Mouse (Mus musculus) lung, postnatal 14 days (tissue): ENCODE results near the gene Tulp1.
"Not testable (repeated sequence)": the region's sequence is repeated elsewhere in the genome, so short reads cannot be mapped to it uniquely, and the experiment has no call there.

ENCODE experiments used
- DNase-seq: peaks from one replicate; pipeline ENCODE4 v3.0.0; 2021

The Tulp1 gene

DNA sequence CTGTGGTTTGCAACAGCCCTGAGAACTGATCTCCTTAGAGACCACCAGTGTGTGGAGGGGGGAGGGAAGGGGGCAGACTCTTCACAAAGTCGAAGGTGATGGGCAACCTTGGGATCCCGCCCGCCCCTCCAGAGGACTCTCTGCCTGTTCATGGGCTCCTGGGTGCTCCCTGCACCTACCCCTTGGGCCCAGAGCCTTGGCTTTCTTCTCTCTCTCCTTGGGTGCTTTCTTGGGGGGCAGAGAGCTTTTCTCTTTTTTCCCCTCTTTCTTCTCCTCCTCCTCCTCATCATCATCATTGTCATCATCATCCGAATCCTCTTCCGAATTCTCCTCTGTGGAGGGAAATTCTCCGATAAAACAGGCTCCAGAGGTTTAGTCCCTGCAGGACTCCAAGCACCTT lies 1.5 kb downstream of the Tulp1 start:
- no peak for DNase-seq

DNA sequence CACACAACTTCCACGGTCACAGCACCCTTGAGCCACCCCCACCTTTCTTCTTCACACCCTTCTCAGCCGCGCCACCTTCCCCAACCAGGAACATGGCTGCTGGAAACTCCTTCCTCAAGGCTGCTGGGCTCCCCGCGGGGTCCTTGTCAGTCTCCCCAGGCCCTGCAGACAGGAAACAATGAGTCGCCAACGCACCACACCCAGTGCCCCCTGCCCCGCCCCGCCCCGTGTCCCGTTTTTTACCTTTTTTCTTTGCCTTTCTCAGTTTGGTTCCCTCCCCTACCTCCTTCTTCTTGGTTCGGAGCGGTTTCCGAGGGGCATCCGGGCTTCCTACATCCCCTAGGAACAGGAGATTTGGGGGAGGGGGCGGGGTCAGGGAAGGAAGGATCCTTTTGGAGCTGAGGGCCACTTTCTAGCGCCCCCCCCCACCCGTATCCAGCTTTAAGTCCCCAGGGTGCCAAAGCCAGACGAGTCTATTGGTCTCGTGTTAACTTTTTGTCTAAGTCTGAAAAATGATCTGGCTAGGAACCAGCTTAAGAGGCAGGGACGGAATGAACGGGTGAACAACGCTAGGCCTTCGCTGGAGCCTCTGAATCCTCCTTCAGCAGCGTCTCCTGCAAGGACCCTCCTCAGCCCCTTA lies 2.2 kb downstream of the Tulp1 start:
- no peak for DNase-seq

DNA sequence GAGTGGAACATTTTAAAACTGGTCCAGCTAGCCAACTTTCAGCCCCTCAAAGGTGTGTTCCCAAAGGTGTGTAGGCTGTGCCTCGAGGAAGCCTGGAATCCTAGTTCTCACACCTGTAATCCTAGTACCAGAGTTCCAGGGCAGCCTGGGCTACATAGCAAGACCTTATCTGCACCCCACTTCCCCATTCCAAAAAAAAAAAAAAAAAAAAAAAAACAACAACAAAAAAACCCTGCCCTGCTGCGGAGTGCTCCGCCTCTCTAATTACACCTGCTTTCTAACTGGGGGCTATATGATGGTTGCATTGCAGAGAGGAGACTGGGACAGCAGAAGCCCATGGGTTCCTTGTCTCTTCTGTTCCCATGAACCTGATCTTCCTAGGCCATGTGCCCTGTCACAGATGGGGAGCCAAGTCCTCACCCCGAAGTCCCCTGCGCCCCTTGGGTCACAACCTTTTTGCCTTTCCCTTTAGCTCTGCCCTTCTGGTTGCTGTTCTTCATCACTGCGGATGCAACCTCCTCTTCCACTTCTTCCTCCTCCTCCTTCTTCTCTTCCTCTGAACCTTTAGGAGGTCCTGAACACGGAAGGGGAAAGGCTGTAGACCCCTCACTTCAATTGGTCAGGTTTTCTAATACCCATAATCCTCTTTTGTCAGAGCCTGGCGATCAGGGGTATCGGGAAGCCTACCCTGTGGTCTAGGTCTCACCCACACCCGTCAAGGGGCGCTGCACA lies 2.9 kb downstream of the Tulp1 start:
- DNase-seq = no peak

DNA sequence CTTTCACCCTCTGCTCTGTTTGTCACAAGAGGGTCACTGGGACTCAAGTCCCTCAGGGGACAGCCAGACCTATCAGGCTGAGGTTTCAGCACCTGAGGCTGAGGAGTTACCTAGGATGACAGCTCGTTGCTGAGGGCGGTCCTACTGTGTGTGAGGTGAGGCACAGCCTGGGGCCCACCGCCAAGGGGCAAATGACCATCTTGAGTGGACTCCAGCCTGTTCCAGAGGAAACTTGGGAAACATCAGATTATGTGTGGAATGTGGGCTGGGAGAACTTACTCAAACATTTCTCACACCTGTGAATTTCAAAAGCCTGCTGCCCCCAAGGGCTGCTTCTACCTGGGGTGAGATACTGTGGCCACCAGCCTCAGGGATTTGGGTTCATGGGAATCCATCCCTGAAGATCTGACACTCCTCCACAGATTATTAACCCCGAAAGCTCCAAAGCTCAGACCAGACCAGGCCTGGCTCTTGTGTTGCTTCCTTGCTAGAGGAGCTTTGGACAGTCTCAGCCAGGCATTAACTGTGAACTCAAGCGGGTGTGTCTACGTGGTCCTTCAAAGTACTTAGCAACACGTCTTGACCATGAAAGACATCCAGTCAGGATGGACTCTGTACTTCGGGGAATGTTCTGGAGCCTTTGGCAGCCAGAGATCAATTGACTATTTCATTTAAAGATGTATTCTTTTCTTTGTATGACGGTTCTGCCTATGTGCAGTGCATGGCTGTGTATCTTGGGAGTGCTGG lies 4.3 kb downstream of the Tulp1 start:
- DNase-seq = peak; percentile 30

DNA sequence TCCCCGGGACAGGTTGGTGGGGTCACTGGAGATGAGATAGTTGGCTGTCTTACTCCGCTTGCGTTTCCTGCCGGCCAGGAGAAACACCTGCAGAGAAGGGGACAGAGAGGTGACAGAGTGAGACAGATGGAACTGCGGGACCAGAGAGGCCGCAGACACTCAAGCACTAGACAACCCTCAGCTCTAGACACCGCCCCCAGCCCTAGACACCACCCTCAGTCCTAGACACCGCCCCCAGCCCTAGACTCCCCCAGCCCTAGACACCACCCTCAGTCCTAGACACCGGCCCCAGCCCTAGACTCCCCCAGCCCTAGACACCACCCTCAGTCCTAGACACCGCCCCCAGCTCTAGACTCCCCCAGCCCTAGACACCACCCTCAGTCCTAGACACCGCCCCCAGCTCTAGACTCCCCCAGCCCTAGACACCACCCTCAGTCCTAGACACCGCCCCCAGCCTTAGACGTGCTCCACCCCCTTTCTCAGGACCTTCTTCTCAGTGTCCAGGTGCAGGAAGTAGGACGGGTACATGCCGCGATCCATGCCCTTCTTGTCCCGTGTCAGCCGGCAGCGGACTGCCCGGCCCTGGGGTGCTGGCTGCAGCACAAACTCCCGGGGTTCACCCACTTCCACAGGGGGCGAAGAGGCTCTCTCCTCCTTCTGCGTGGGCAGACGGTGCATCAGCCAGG lies 6.3 kb downstream of the Tulp1 start:
- DNase-seq = not testable (repeated sequence)

DNA sequence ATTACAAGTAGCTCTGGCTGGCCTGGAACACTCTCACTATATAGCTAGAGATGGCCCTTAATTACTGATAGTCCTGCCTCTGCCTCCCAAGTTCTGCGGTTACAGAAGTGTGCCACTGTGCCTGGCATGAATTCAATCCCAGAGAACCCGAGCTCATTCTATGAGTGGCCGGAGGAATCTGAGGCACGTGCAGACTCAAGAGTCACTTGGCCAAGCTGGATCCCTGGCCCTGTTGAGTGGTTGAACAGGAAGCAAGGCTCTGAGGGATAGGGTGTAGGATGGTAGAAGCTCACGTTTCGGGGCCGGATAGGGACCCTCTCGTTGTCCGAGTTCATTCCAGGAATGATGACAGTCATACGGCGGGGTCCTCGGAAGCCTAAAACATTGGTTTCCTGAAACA lies 9.2 kb downstream of the Tulp1 start:
- peak; percentile 71 for DNase-seq

DNA sequence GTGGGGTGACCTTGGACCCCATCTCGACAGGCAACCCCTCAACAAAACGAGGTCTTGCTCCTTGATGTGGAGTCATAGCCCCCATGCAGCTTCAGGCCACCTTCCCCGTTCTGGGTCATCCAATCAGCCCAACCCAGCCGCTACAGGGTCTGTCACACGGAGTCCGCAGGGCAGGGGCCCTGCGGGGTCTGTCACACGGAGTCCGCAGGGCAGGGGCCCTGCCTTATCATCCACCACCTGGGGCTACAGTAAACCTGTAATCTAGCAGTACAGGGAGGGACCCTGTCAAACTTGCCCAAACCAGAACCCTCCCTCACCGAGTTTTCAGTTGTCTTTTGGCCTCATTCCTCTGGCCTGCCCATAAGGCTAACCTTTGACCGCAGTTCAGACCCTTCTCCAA lies 13.0 kb downstream of the Tulp1 start:
- DNase-seq = no peak

DNA sequence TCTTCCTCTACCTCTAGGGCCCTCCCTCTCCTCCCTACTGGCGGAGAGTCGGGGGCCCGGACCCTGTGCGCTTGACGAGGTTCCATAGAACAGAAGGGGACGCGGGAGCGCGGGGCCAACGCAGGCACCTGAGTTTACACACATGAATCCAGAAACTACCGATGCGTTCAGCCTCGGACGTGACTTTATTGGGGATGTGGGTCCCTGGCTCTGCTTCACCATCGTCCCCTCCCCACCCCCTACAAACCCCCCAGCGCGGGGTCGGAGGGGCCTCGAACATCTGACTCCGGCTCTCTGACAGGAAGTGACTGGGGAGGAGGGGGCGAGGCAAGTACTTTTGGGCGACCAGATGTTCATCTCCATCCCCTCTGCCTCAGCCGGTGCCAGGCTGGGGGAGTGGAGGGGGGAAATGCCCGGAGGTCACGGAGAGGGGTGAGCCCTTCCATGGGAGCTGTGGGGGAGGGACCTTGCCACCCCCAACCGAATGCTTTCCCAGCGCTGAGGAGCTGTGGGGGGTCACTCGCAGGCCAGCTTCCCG lies 13.6 kb downstream of the Tulp1 start:
- no peak for DNase-seq

DNA sequence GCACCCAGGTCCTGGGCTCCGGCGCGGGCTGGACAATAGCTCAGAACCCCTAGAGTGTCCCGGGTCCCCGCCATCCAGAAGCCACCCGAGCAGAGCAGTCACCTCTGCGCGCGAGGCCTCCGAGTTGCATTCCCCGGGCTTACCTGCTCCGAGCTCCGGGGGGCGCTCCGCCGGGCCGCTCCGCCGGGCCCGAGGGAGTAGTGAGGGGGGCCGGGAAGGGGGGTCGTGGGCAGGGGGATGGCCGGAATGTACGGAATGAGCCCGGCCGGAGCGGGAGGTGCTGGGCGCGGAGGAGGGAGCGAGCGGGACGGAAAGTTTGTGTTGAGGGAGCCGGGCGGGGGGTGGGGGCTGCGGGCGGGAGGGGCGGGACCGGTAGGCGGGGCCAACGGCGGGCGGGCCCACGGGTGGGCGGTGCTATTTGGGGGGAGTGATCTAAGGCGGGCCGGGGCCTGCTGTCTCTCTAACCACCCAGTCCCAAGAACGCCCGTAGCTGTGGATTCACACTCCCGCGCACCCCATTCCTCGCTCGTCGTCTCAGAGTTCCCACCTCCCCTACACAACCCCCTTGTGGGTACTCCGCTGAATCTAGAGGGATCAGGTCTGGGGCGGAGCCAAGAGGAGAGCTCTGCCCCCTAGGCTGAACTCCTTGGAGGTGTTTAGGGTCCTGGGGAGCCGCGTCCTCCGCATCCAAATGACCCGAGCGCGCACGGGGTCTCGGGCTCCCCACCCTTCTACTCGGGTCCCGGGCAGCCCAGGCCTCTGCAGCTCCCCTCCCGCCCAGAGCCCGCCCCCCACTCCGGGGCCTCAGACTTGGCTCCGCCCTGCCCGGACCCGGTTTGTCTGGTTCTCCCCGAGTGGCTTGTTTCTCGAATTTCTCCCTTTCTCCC lies 14.3 kb downstream of the Tulp1 start, which contains the start of gene Tead3:
Gene Tead3, minus strand, starts transcription at position 352 of the 887 bp plus-strand sequence.
- peak; percentile 85 for DNase-seq

DNA sequence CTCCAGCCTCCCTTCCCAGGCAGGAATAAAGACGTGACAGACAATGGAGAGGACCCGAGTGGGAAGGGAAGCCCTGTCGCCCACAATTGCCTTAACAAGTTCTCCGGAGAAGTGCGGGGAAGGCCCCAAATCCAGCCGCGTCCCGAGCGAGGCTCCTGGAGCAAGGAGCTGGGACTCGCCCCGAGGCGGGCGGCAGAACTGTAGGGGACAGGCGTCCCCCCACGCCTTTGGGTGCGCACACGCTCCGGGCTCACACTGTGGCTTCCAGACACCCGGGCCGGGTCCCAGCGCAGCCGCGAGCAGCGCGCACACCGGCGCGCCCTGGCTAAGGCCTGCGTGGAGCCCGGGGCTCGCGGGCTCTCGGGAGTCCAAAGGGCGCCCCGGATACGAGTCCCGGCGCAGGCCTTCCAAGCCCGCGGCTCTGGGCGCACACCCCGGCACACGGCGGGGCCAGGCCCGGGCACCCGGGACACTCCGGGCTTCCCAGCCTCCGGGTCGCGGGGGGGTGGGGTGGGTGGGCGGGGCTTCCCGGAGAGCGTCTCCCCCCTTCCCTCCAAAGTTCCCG lies 15.0 kb downstream of the Tulp1 start:
- no peak for DNase-seq

DNA sequence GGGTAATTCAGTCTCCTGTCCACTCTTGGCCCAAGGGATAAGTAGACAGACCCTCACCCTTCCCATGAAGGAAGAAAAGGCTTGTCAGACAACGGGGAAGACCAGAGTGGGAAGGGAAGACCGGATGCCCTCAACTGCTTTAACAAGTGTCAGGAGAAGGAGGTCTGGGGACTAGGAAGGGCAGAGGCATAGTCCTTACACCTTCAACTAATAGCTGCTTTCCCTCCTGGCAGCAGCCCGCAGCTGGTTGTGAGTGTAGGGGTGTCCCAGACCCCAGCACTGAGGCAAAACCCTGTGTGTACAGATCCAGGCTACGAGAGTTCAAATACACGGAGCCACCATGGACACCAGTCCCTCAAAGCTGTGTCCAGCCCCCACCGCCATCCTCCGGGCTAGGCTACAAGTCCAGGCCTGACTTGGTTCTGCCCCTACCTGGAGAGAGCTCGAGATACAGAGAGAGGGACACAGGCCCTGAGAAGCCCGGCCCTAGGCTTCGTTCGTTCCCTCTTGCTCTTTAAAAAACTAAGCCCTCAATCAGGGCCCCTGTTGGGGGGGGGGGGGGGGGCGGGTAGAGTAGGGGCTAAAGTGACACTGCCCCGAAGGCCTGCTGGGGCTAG lies 15.7 kb downstream of the Tulp1 start:
- no peak for DNase-seq

DNA sequence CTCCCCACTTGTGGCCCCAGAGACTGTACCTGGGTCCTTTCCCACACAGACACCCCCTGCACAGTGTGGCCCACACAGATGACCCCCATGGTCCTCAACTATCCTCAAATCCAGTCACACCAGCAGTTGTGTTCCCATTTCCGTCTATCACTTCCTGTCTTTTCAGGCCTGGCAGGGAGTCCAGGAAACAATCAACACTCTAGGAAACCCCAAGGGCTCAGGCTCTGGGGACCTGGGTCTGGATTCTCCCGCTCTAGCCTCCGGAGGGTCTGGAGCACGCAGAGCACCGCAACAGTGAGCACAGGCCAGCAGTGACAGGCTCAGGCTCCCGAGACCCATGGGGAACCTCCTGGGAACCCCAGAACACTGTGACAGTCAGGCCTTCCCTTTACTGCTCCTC lies 16.8 kb downstream of the Tulp1 start:
- no peak for DNase-seq

DNA sequence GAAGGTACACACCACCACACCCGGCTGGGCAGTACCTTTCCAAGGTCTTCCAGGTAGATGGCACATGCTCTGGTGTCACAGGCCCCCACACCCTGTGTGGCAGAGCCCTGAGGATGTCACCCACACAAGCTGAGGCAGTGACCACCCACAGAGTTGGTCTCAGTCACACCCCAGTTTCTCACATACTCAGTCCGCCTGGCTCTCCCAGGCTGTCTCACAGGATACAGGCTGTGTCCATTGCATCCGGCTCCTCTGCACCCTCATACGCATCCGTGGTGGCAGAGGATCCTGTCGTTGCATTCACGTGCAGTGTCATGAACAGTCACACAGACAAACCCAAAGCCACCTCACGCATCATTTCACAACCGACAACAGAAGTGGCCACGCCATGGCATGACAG lies 17.7 kb downstream of the Tulp1 start:
- DNase-seq = no peak

DNA sequence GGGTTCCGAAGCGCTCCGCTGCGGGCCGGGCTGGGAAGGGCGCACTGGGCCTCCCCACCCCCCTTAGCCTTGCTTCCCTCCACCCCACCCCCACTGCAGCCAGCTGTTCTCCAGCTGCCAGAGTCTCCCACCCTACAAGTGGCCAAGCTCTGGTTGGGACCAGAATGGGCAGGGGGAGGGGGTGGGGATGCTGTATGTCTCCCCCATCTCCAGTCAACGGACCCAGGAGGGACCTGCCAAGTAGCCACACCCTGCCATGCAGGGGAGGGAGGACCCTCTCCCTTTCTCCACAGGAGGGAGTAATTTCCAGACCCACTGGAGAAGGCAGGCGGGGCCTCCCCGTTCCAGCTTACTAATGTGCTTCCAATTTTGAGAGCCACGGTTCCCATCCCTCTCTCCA lies 19.1 kb downstream of the Tulp1 start:
- DNase-seq = peak; percentile 52

DNA sequence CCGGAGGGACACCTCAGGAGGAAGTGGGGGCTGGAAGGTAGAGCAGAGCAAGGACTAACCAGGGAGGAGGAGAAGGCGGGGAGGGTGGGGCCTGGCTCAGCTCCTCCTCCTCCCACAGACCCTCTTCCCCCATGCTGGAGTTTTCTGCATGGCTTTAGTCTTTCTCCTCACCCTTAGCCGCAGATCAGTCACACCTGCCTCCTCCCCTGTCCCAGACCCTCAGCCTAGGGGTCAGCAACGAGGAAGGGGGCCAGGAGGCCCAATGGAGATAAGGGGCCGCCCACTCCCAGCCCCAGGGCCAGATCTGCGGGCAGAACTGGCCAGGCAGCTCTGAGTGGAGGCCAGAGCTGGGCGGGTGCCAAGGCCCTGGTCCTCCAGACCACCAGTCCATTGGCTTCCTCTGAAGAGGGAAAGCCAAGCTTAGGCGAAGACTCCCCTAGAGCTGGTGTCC lies 19.7 kb downstream of the Tulp1 start:
- DNase-seq = no peak

DNA sequence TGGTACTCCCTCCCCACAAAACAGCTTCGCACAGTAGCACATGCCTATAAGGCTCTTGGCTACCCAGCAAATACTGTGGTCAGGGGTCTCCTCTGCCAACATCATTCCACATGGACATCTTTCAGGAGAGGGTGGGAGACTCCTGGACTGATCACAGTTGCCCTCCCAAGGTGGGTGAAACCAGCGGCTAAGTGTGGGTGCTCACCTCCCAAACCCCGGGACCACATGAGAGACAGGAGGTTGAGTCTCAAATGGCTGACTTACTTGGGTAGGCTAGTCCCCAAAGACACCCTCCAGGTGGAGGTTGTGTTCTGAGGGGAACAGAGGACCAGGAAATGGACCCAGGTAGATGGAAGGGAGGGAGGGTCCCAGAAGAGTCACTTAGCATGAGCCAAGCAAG lies 20.4 kb downstream of the Tulp1 start:
- no peak for DNase-seq

DNA sequence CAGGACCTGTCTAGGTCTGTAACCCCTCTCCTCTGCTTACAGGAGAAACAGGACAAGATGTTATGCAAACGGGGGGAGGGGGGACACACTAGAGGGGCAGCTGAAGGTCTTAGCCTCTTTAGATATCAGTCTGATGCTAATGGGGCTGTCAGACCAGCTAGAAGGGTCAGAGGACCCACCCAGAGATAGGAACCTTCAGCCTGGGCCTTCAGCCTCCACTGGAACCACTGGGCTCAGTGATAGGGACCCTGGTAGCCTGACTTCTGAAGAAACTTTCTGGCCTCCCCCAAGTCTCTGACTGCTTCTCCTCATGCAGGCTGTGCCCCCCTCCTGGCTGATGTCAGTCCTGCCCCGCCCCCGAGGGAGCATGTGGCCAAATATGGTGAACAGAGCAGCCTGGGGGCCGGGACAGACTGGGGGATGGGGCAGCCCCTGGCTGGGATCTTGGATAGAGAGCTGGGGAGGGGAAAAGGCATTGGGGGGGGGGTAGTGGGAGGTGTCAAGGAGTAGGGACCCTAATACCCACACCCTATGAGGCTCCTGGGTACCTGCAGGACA lies 20.9 kb downstream of the Tulp1 start:
- peak; percentile 50 for DNase-seq

DNA sequence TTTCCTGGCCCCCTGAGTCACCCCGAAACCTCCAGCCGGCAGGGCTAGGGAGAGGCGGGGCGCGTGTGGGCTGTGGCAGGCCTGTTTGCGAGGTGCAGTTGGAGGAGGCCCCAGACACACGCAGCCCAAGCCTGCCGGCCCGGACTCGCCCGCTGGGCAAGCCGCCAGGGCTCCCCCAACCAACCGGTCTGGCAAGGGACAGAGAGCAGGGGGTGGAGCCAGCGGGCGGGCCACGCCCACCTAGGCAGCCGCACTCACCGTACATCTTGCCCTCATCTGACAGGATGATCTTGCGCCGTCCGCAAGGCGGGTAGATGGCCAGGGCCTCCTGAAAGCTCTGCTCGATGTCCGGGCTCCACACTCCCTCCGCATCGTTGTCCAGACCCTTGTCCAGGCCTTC lies 23.9 kb downstream of the Tulp1 start:
- DNase-seq = peak; percentile 95

DNA sequence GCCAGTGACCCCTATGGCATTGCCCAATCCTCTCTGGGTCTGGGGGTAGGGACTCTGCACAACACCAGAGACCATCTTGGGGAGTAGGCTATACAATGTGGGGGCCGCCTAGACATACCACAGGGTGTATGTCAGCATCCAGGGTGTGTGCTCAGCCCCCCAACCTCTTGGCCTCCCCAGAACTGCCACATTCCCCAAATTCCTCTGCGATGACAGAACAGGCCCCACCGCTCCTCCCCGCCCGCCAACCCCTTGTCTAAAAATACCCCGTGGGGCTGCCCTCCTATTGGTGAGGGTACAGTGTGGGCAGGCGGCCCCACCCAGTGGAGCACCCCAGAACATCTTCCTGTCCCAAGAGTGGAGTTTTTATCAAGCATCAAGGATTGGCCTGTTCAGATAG lies 24.4 kb downstream of the Tulp1 start:
- DNase-seq = peak; percentile 44

DNA sequence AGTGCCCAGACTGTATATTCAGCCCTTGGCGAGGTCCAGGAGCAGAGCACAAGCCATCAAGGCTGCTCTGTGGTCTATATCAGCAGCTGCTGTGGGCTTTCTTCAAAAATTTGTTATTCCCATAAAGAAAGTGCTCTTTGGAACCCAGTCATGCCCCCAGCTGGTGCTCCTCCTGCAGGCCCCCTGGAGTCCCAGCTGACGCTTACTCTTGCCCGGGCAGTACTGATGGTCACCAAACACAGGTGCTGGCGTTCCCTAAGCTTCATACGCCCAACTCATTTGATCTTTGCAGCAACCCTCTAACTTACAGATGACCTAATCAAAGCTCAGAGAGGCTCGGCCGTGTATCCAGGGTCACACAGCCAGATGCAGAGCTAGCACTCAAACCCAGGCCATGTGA lies 27.5 kb downstream of the Tulp1 start:
- DNase-seq = no peak

DNA sequence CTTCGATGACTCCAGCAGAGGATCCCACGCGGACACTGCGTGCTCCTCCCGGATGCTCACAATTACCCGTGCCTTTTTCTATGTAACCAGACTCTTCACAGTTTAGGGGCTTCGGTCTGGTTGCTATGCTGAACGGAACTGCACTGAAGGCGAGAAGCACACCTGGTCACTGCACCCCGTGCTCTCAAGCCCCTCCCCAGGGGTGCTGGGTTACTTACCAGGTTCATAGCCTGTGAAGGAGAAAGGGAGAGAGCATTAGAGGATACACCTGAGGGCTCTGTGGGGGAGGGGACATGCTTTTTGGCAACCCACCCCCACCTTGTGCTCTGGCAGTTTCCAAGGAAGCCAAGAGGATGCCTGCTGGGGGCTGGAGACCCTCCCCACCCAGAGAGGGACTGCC lies 29.8 kb downstream of the Tulp1 start:
- no peak for DNase-seq
